Mouse (Mus musculus) liver, adult (tissue): Measurements from ENCODE around the gene Olfr71.

ENCODE experiments used
- GATA4 ChIP-seq: IDR thresholded peaks from 2 replicates; pipeline ENCODE4 v1.6.1; 2014; ENCODE audit warnings: mild to moderate bottlenecking, low read length; ENCODE audit not compliant: insufficient replicate concordance

Gene Olfr71

DNA sequence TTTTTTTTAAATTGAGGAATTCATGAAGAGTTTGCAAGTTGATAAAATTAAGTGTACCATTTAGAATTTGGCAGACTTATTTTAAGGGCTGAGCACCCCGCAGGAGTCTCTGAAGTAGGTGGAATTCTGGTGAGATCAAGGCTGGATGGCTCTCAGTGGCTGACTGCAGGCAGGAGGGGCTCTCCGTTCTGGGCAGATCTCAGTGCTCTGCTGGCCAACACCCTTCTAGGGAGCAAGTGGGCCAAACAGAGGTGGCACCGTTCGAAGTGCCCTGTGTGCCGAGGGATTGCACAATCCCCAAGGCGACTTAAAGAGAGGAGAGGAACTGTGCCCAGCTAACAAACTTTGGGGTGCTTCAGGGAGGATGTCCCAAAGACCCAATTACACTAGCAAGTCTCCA is at the start of gene Olfr71:
Gene Olfr71 (minus strand): TSS at position 387 of the 400 bp plus-strand sequence.
- no peak for TF ChIP-seq GATA4

- no peak for TF ChIP-seq GATA4
Measured at GRCm38 (mm10) chr4:43757213-43757612, 47.2 kb upstream of the Olfr71 start.

- no peak for TF ChIP-seq GATA4
Measured at GRCm38 (mm10) chr4:43745187-43745586, 35.1 kb upstream of the Olfr71 start.

DNA sequence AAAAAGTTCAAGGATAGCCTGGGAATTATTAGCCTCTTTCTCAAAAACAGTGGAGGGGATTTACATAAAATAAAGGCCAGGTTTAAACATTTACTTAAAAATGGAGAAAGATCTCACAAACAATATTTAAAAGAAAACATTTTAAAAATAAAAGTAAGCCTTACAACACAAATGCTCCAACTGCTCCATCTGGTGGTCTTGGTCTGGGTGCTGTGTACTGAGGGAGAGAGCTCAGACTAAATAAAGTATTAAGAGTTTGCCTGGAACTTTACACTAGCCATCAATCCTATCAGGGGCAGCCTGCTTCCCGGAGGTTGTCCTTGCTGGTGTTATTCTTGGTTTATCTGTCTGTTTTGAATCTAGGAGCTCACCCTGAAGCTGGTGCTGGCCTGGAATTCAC is 33.0 kb upstream of the Olfr71 start:
- no peak for TF ChIP-seq GATA4

DNA sequence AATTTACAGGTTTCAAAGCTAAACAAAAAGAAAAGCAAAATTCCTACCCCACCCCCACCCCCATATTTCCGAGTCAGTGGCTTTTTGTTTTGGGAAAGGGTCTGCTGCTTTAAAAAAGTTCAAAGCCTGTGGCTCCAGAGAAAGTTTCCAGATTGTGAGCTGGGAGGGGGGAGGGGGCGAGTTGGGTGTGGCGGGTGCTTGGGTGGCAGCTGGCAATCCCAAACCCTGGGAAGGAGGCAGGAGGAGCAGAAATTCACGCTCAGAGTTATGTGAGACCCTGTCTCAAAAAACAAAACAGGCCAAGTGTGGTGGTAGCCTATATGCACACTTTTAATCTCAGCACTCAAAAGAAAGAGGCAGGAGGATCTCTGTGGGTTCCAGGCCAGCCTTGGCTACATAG is 32.6 kb upstream of the Olfr71 start:
- no peak for TF ChIP-seq GATA4

GRCm38 (mm10) chr4:43741526-43741925 is 31.5 kb upstream of the Olfr71 start:
- no peak for TF ChIP-seq GATA4

- TF ChIP-seq GATA4: no peak
Measured at GRCm38 (mm10) chr4:43738989-43739674, 29.1 kb upstream of the Olfr71 start.

DNA sequence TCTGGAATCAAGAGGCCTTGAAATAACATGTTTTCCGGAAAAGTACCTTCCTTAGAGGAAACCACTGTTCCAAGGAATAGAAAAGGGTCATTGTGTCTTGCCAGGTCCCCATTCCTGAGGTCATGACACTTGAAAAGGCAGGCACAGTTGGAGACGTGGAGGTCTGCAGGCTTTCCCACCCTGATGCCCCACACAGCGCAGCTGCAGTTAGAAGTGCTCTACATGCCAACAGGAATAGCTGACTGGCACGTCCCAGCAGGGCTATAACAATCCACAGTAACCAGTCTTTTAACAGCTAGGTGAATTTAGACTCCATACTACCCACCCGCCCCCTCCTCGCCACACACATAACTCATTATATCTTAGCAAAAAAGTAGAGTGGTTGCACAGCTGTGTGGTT is 27.1 kb upstream of the Olfr71 start:
- TF ChIP-seq GATA4: no peak

GRCm38 (mm10) chr4:43733186-43733585 is 23.1 kb upstream of the Olfr71 start:
- TF ChIP-seq GATA4: no peak

DNA sequence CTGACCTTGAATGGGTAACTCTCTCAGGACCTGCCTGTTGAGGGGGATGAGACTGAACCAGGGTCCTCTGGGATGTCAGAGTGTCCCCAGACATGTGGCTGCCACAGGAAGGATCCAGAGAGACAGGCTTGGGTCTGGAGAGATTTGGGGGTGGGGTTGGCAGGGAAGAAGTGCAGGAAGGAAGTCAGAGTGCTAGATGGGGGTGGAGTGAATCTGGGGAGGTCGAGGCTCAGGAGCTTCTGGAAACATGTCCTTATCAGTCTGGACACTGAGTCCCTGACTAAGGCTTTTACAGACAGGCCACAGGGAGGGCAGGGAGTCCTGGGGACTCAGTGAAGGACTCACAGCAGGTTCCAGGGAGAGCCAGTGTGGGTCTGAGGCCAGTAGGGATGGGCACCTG is 22.1 kb upstream of the Olfr71 start:
- no peak for TF ChIP-seq GATA4

DNA sequence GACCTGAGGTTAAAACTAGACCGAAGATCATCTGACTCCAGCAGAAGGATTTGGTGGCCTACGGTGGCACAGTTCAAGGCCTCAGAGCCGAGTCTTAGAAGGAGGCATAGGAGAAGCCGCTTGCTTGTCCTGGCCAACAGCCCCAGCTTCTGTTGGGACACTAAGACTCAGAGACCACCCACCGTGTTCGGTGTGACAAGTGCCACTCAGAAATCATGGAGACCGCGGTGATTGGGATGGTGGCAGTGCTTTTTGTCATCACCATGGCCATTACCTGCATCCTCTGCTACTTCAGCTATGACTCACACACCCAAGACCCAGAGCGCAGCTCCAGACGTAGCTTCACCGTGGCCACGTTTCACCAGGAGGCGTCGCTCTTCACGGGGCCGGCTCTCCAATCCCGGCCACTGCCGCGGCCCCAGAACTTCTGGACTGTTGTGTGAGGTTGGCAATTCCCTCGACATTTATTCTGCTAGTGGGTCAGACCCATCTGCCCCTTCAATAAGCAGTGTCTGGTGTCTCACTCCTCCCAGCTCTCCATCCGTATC is 20.8 kb upstream of the Olfr71 start:
- TF ChIP-seq GATA4: no peak

DNA sequence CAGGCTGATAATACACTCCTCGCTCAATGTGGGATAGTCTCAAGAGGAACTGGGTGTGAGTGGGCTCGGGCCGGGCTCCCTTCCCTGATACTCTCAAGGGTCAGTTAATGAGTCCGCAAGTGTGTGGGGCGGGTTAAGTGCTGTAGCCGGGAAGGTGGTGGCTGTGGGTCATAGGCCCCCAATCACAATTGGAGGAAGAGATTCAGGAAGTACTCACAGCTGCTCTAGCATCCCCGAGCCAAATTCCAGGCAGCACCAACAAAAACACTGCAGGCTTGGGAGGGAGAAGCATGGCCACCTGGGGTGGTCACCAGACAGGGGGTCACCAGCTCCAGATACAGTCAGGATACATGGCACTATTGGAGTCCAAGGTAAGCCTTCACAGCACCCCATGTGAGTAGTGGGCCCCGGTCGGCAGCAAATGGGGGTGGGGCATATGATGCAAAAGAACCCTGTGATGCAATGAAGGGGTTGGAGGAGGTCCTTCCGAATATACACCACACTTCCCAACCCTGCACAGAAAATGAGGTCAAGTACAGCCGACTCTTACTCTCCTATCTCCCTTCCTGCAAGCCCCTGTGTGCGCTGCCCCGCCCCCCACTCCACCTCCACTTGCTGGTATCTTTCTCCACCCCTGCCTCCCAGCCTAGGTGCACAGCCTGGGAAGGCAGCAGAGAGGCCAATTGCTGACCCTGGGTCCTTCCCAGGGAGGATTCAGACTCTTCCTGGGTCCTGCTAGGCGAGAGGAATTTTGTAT is 19.9 kb upstream of the Olfr71 start, which contains the start of gene Spaar:
Gene Spaar (plus strand): TSS at position 241 of the 757 bp plus-strand sequence.
- no peak for TF ChIP-seq GATA4

DNA sequence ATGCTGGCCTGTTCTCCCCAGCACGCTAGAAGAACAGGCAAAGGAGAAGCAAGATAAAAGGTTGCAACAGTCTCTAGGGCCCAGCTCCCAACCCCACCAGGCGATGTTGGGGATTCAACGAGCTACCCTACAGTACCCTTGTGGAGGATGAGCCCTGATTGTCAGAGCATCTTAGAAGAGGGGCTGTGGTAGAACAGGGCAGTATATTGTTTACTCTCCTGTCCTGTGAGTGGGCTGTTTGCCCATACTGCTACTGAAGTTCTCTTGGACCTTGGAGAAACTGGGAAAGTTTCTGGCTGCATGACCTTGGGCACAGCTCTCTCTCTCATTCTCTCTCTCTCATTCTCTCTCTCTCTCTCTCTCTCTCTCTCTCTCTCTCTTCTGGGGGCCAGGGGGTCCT is 19.1 kb upstream of the Olfr71 start:
- no peak for TF ChIP-seq GATA4

GRCm38 (mm10) chr4:43728576-43728954 is 18.5 kb upstream of the Olfr71 start:
- no peak; the same call in 1 of the 2 replicates for TF ChIP-seq GATA4

GRCm38 (mm10) chr4:43727718-43728575 is 17.9 kb upstream of the Olfr71 start:
- no peak; the same call in 1 of the 2 replicates for TF ChIP-seq GATA4
